Mouse (Mus musculus): ENCODE results near the gene Nav2.

Nav2 gene

GRCm38 (mm10) chr7:48891029-48891428, 17.5 kb upstream of the Nav2 start:
- no peak for DNase-seq (ENCODE audit: low spot score)

GRCm38 (mm10) chr7:48893093-48893492, 15.4 kb upstream of the Nav2 start:
- no peak for DNase-seq (ENCODE audit: low spot score)

GRCm38 (mm10) chr7:48894152-48894551, 14.4 kb upstream of the Nav2 start:
- DNase-seq (ENCODE audit: low spot score), result peak; percentile 68

- DNase-seq (ENCODE audit: low spot score), result no peak
Observed at GRCm38 (mm10) chr7:48894763-48895162, 13.8 kb upstream of the Nav2 start.

GRCm38 (mm10) chr7:48895475-48895874, 13.0 kb upstream of the Nav2 start:
- DNase-seq (ENCODE audit: low spot score), result no peak

- no peak for DNase-seq (ENCODE audit: low spot score)
Observed at GRCm38 (mm10) chr7:48896051-48896450, 12.5 kb upstream of the Nav2 start.

GRCm38 (mm10) chr7:48897539-48898163, 10.9 kb upstream of the Nav2 start:
- no peak for DNase-seq (ENCODE audit: low spot score)

GRCm38 (mm10) chr7:48898416-48898815, 10.1 kb upstream of the Nav2 start:
- DNase-seq (ENCODE audit: low spot score), result no peak

- no peak for DNase-seq (ENCODE audit: low spot score)
Observed at GRCm38 (mm10) chr7:48900408-48901167, 7.9 kb upstream of the Nav2 start.

GRCm38 (mm10) chr7:48902454-48902853, 6.1 kb upstream of the Nav2 start:
- DNase-seq (ENCODE audit: low spot score), result no peak

- no peak for DNase-seq (ENCODE audit: low spot score)
Observed at GRCm38 (mm10) chr7:48909342-48909671, 791 bp downstream of the Nav2 start.

- DNase-seq (ENCODE audit: low spot score), result no peak
Observed at GRCm38 (mm10) chr7:48910282-48910681, 1.8 kb downstream of the Nav2 start.

- no peak for DNase-seq (ENCODE audit: low spot score)
Observed at GRCm38 (mm10) chr7:48911146-48911545, 2.6 kb downstream of the Nav2 start.

GRCm38 (mm10) chr7:48914630-48915506, 6.4 kb downstream of the Nav2 start:
- no peak for DNase-seq (ENCODE audit: low spot score)

- DNase-seq (ENCODE audit: low spot score), result no peak
Observed at GRCm38 (mm10) chr7:48917463-48917862, 8.9 kb downstream of the Nav2 start.

- DNase-seq (ENCODE audit: low spot score), result no peak
Observed at GRCm38 (mm10) chr7:48917988-48918387, 9.5 kb downstream of the Nav2 start.

- no peak for DNase-seq (ENCODE audit: low spot score)
Observed at GRCm38 (mm10) chr7:48918389-48918788, 9.9 kb downstream of the Nav2 start.

- no peak for DNase-seq (ENCODE audit: low spot score)
Observed at GRCm38 (mm10) chr7:48923620-48924019, 15.1 kb downstream of the Nav2 start.

GRCm38 (mm10) chr7:48925214-48925613, 16.7 kb downstream of the Nav2 start:
- no peak for DNase-seq (ENCODE audit: low spot score)

- DNase-seq (ENCODE audit: low spot score), result peak; percentile 73
Observed at GRCm38 (mm10) chr7:48928364-48928763, 19.8 kb downstream of the Nav2 start.

GRCm38 (mm10) chr7:48930399-48930798, 21.9 kb downstream of the Nav2 start:
- no peak for DNase-seq (ENCODE audit: low spot score)

GRCm38 (mm10) chr7:48932138-48932537, 23.6 kb downstream of the Nav2 start:
- no peak for DNase-seq (ENCODE audit: low spot score)

- peak; percentile 30 for DNase-seq (ENCODE audit: low spot score)
Observed at GRCm38 (mm10) chr7:48934816-48935215, 26.3 kb downstream of the Nav2 start.

All from urinary bladder, postnatal 25 days (tissue).